Mouse (Mus musculus) E14TG2a.4 (cell line): Measurements from ENCODE around the gene Slc10a4.

Experiments used
- CTCF ChIP-seq: conservative IDR thresholded peaks from 2 replicates; pipeline ENCODE4 v1.5.1; 2014; ENCODE audit warnings: low read length
- NANOG ChIP-seq: IDR thresholded peaks from 2 replicates; pipeline ENCODE4 v1.6.1; 2014; ENCODE audit warnings: borderline replicate concordance, low read length, mixed read lengths

GRCm38 (mm10) chr5:72972934-72973333 lies 33.7 kb upstream of the Slc10a4 start:
- no peak for TF ChIP-seq CTCF
- TF ChIP-seq NANOG = no peak
